Mouse (Mus musculus) cortical plate, adult 2 months (tissue): ENCODE measurements around the gene Cebpe. TPM values are rescaled to one million over a fixed set of nuclear protein-coding genes. Genes with fewer than 3 reads are reported as not detected.

Experiments used
- H3K27ac ChIP-seq: fragments of 200-500 bp; 2 replicates; pipeline ENCODE4 v1.5.1; 2012; ENCODE audit warnings: low read length, control low read depth, inconsistent platforms; ENCODE audit not compliant: insufficient read depth
- H3K4me1 ChIP-seq: fragments of 200-500 bp; 2 replicates; pipeline ENCODE4 v1.6.1; 2011; ENCODE audit warnings: low read length; ENCODE audit not compliant: control insufficient read depth, insufficient read depth
- H3K4me3 ChIP-seq: fragments of 200-500 bp; 2 replicates; pipeline ENCODE4 v1.5.1; 2011; ENCODE audit warnings: mild to moderate bottlenecking, low read length, control low read depth; ENCODE audit not compliant: insufficient read depth
- CTCF ChIP-seq: fragments of 200-500 bp; IDR thresholded peaks from 2 replicates; pipeline ENCODE4 v1.5.1; 2011; ENCODE audit warnings: mild to moderate bottlenecking, control low read depth, low read length; ENCODE audit not compliant: insufficient read depth; ENCODE audit errors: extremely low read depth
- POLR2A ChIP-seq: fragments of 200-500 bp; IDR thresholded peaks from 2 replicates; pipeline ENCODE4 v1.6.1; 2011; ENCODE audit warnings: mild to moderate bottlenecking, low read length, control low read depth; ENCODE audit not compliant: insufficient read depth; ENCODE audit errors: extremely low read depth
- polyA plus RNA-seq: library from polyadenylated mRNA; depleted of rRNA; stranded (reverse); fragments of >200 nt; gene quantifications from 2 replicates; pipeline ENCODE4 v1.2.3, GENCODE M21; 2012; rRNA removed

The Cebpe gene
- 0.09 TPM in 1 of 2 replicates, not detected in the other for polyA plus RNA-seq

GRCm38 (mm10) chr14:54712074-54712473 is at the start of gene Cebpe:
Gene Cebpe, minus strand, starts transcription at chr14:54712174.
- Histone ChIP-seq H3K27ac (no peak within 1 kb of the TSS), H3K4me1 (peaks cover 1% of the 10 kb centered on the region; the same call in 1 of the 2 replicates)

GRCm38 (mm10) chr14:54756382-54756781 is 44.4 kb upstream of the Cebpe start:
- TF ChIP-seq POLR2A, result no peak
- no peak for TF ChIP-seq CTCF
- no peak overlapping the region for H3K4me3 ChIP-seq
- peaks cover 7% of the 10 kb centered on the region for H3K4me1 ChIP-seq
- 0 out of 2 replicates have a peak overlapping the region, but pooled peaks have one; percentile 23 for H3K27ac ChIP-seq

More at GRCm38 (mm10) chr14:54712074-54712473, at the start of gene Cebpe:
- H3K4me3 ChIP-seq, result no peak within 1 kb of the TSS
- TF ChIP-seq POLR2A (no peak), CTCF (no peak)

- Histone ChIP-seq H3K4me3 (no peak overlapping the region), H3K27ac (peak overlapping the region; percentile 5; the same call in 1 of the 2 replicates), H3K4me1 (peaks cover 7% of the 10 kb centered on the region)
- no peak for TF ChIP-seq POLR2A
- TF ChIP-seq CTCF, result no peak
These were observed 42.6 kb upstream of the Cebpe start for GRCm38 (mm10) chr14:54754602-54755018.

GRCm38 (mm10) chr14:54753986-54754601 is 42.1 kb upstream of the Cebpe start:
- H3K27ac ChIP-seq, result no peak overlapping the region
- no peak overlapping the region for H3K4me3 ChIP-seq
- H3K4me1 ChIP-seq, result peaks cover 7% of the 10 kb centered on the region
- TF ChIP-seq CTCF (no peak), POLR2A (no peak)

- TF ChIP-seq CTCF, result no peak
- TF ChIP-seq POLR2A, result no peak
- H3K4me3 ChIP-seq, result no peak overlapping the region
- peaks cover 7% of the 10 kb centered on the region for H3K4me1 ChIP-seq
- H3K27ac ChIP-seq, result no peak overlapping the region
These were observed 41.0 kb upstream of the Cebpe start for GRCm38 (mm10) chr14:54752938-54753337.

- H3K4me3 ChIP-seq, result no peak overlapping the region
- H3K27ac ChIP-seq, result no peak overlapping the region
- H3K4me1 ChIP-seq, result peaks cover 7% of the 10 kb centered on the region
- no peak for TF ChIP-seq POLR2A
- no peak for TF ChIP-seq CTCF
These were observed 39.8 kb upstream of the Cebpe start for GRCm38 (mm10) chr14:54751768-54752167.

GRCm38 (mm10) chr14:54749238-54749637 is 37.3 kb upstream of the Cebpe start:
- Histone ChIP-seq H3K4me1 (peaks cover 2% of the 10 kb centered on the region), H3K27ac (no peak overlapping the region; the same call in 1 of the 2 replicates), H3K4me3 (no peak overlapping the region)
- no peak for TF ChIP-seq POLR2A
- TF ChIP-seq CTCF, result no peak

- Histone ChIP-seq H3K27ac (0 out of 2 replicates have a peak overlapping the region, but pooled peaks have one; percentile 10), H3K4me1 (no peaks in the 10 kb centered on the region; the same call in 1 of the 2 replicates), H3K4me3 (no peak overlapping the region)
- no peak for TF ChIP-seq CTCF
- TF ChIP-seq POLR2A, result no peak
These were observed 36.3 kb upstream of the Cebpe start for GRCm38 (mm10) chr14:54747942-54748917.

GRCm38 (mm10) chr14:54746038-54746437 is 34.1 kb upstream of the Cebpe start:
- Histone ChIP-seq H3K27ac (no peak overlapping the region), H3K4me1 (no peaks in the 10 kb centered on the region; the same call in 1 of the 2 replicates), H3K4me3 (no peak overlapping the region)
- no peak for TF ChIP-seq POLR2A
- no peak for TF ChIP-seq CTCF
